Mouse (Mus musculus): ENCODE data around the gene Mipol1. TPM values are rescaled to one million over a fixed set of nuclear protein-coding genes. Genes with fewer than 3 reads are reported as not detected.
A peak's percentile ranks its signal among the peaks of the same experiment; 100 is the strongest.

The Mipol1 gene
- polyA plus RNA-seq (2015; fragmentation: Nextera tagmentation; extraction: Ambion mirVana): 5.4 and 7.1 TPM in 2 replicates

DNA sequence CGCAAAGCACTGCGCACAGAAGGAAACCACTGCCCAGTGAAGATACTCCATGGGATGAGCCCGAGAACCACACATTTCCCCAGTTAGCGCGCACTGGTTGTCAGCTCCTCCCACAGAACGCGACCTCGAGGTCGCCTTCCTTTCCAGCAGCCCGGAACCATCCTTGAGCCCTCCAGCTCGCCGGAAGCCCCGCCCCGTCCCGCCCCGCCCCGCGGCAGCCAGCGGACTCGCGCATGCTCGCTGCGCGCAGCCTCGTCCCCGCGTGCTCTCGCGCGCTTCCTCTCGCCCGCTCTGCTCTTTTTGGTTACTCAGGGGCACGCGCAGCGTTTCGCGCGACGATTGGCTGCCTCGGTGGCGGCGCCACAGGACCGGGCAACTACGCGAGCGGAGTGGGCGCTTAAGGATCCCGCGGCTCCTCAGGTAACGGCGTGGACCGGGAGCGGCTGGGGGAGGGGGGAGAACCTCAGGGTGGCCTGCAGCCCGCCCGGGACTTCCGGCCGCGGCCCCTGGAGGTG, at the start of gene Mipol1, which contains the start of gene Prps1l3:
TSS of gene Mipol1 (plus strand) at position 236 of the 515 bp plus-strand sequence.
TSS of gene Prps1l3 (plus strand) at position 221 of the 515 bp plus-strand sequence.
- H3K4me3 ChIP-seq (replicated peaks): peak within 1 kb of the TSS; percentile 82
- no peaks in the 10 kb centered on the region for H3K9me3 ChIP-seq
- WGBS: 1% methylated on average over 58 of the region's 58 CpGs
- H3K27me3 ChIP-seq: no peaks in the 10 kb centered on the region
- no peaks in the 10 kb centered on the region for H3K36me3 ChIP-seq
- ATAC-seq: peak; percentile 97
- peak within 1 kb of the TSS; percentile 83 for H3K9ac ChIP-seq (replicated peaks)
- peak within 1 kb of the TSS; percentile 86 for H3K27ac ChIP-seq
- H3K4me2 ChIP-seq (replicated peaks): peak within 1 kb of the TSS; percentile 71
- H3K4me1 ChIP-seq (replicated peaks): peaks cover 9% of the 10 kb centered on the region; the same call in 1 of the 2 replicates

DNA sequence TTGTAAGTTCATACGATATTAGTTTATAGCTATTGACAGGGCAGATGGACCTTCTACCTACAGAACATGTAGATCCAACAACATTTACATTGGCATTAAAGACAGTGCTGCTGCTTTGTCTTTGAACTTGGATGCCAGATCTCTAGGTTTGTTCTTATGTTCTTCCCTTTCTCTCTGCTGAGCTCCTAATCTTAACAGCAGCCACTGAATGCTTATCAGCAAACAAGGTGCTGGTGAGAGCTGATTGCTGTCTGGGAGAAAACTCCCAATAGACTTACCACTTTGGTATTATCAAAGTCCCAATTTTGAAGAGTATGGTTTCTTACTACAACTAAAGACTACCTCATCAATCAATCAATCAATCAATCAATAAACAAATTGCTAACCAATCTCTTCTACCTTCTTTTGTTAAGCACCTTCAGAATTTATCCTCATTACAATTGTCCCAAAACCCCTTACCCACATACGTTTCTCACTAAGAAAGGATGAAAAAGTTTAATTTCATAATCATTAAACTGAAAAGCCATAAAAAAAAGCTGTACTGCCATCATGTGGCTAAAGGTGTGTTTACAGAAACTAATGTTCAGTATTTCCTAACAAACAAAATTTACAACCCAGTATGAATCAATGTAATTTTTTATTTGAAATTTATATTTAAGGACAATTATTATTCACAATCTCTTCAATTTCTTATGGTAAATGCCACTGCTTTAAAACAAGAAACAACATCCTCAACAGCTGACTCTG, 45.7 kb upstream of the Mipol1 start:
- ATAC-seq: no peak
- H3K9ac ChIP-seq (replicated peaks): no peak overlapping the region
- 66% methylated on average over 2 of the region's 2 CpGs for WGBS
- no peak overlapping the region for H3K4me2 ChIP-seq (replicated peaks)
- no peaks in the 10 kb centered on the region for H3K9me3 ChIP-seq
- H3K27ac ChIP-seq: no peak overlapping the region
- H3K4me3 ChIP-seq (replicated peaks): no peak overlapping the region
- peaks cover 6% of the 10 kb centered on the region for H3K4me1 ChIP-seq (replicated peaks)
- H3K27me3 ChIP-seq: peaks cover 10% of the 10 kb centered on the region; the same call in 1 of the 2 replicates
- H3K36me3 ChIP-seq: no peaks in the 10 kb centered on the region

DNA sequence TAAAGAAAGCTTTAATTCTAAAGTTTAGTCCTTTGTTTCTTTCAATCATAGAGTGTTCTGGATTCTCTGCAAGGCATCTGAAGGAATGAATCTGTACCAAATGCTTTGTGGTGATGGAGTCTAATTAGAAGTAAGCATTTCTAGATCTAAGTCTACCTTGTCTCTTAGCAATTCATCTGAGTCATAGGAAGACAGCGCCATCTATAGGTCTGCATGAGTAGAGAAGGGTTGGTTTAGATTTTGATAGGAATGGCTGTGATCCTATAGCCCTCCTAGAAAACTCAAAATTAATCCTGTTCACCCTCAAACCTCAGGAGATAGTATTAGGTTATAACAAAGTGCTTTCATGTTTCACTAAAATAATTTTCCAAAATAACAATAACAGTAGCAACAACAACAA, 44.8 kb upstream of the Mipol1 start:
- Histone ChIP-seq H3K9ac (replicated peaks) (no peak overlapping the region), H3K27ac (no peak overlapping the region), H3K36me3 (no peaks in the 10 kb centered on the region), H3K4me2 (replicated peaks) (no peak overlapping the region), H3K27me3 (peaks cover 10% of the 10 kb centered on the region; the same call in 1 of the 2 replicates), H3K9me3 (no peaks in the 10 kb centered on the region), H3K4me1 (replicated peaks) (no peaks in the 10 kb centered on the region), H3K4me3 (replicated peaks) (no peak overlapping the region)
- ATAC-seq: no peak
- 0% methylated on average over 1 of the region's 1 CpGs for whole genome bisulfite sequencing

DNA sequence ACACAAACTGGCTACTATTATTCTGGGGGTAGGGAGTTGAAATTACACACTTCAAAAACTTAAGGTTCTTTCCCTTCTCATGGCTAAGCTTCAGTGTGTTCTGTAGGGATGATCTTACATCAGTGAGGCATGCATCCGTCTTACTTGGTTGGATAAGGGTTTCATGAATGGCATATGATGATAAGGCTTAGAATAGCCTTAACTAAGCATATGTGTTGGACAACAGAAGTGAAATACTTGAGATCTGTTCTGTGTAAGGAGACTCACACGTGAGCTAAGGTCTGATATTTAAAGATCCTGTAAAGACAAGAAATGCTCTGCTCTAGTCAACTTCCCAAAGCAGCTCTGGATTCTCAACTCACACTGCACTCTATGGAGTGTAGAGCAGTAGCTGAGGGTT, 44.1 kb upstream of the Mipol1 start:
- no peaks in the 10 kb centered on the region for H3K9me3 ChIP-seq
- no peak overlapping the region for H3K27ac ChIP-seq
- no peak overlapping the region for H3K9ac ChIP-seq (replicated peaks)
- ATAC-seq: no peak
- WGBS: 72% methylated on average over 2 of the region's 2 CpGs
- H3K4me3 ChIP-seq (replicated peaks): no peak overlapping the region
- H3K36me3 ChIP-seq: no peaks in the 10 kb centered on the region
- no peaks in the 10 kb centered on the region for H3K4me1 ChIP-seq (replicated peaks)
- H3K4me2 ChIP-seq (replicated peaks): no peak overlapping the region
- H3K27me3 ChIP-seq: peaks cover 10% of the 10 kb centered on the region; the same call in 1 of the 2 replicates

DNA sequence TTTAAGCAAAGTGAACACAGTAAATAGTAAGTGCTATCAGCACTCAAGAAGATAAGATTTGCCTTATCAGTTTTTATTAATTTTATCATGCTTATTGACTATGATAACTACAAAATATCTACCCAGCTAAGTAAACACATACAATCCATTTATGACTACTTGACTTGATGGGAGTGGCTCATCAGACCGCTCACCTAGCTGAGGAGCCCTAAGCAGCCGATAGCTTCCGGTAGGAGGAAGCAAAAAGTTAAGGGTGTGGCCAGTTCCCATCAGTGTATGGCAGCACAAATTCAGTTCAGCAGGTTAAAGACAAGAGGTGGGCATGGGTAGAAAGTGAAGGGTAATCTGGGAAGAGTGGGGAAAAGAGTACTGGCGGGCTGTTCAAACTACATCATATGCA, 43.2 kb upstream of the Mipol1 start:
- Histone ChIP-seq H3K9ac (replicated peaks) (no peak overlapping the region), H3K4me3 (replicated peaks) (no peak overlapping the region), H3K27ac (no peak overlapping the region), H3K9me3 (no peaks in the 10 kb centered on the region), H3K27me3 (peaks cover 10% of the 10 kb centered on the region; the same call in 1 of the 2 replicates), H3K4me2 (replicated peaks) (no peak overlapping the region), H3K36me3 (no peaks in the 10 kb centered on the region), H3K4me1 (replicated peaks) (no peaks in the 10 kb centered on the region)
- no peak for ATAC-seq
- 89% methylated on average over 4 of the region's 4 CpGs for WGBS

DNA sequence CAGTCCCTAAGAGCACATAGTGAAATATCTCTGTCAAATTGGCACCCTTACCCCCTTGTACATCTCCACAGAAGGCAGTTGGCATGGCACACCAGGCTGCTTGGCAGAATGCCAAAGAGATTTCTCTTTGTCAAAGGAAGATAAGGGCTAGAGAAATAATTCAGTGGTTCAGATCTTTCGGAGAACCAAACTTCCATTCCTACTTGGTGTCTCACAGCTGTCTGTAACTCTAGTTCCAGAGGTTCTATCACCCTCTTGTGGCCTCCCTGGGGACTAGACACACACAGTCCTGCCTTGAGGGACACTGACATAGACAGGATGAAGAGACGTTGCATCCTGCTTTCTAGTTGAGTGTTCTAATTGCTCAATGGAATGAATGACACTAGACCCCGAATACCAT, 35.6 kb upstream of the Mipol1 start:
- no peak overlapping the region for H3K4me3 ChIP-seq (replicated peaks)
- no peaks in the 10 kb centered on the region for H3K9me3 ChIP-seq
- no peak overlapping the region for H3K9ac ChIP-seq (replicated peaks)
- no peak overlapping the region for H3K27ac ChIP-seq
- H3K36me3 ChIP-seq: no peaks in the 10 kb centered on the region
- 32% methylated on average over 3 of the region's 3 CpGs for WGBS
- peaks cover 12% of the 10 kb centered on the region for H3K4me1 ChIP-seq (replicated peaks)
- ATAC-seq: no peak
- H3K27me3 ChIP-seq: peaks cover 31% of the 10 kb centered on the region
- no peak overlapping the region for H3K4me2 ChIP-seq (replicated peaks)

DNA sequence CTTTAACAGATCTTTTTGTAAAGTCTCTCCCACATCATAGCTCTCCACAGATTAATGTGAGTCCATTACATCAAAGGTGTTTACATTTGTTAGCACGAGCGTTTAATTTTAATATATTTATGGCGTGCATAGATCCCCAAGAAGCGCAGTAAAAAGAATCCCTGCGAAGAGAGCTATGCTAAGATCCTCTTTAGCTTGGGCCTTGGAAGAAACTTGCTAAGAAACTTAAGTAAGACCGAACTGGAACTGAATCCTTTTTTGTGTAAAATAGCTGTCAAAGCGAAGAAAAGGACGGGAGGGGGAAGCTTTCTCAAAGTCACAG, 34.0 kb upstream of the Mipol1 start:
- peaks cover 31% of the 10 kb centered on the region for H3K27me3 ChIP-seq
- H3K9me3 ChIP-seq: no peaks in the 10 kb centered on the region
- peak overlapping the region; percentile 50 for H3K4me3 ChIP-seq (replicated peaks)
- H3K4me2 ChIP-seq (replicated peaks): peak overlapping the region; percentile 84
- no peak for ATAC-seq
- peaks cover 12% of the 10 kb centered on the region for H3K4me1 ChIP-seq (replicated peaks)
- peak overlapping the region; percentile 59 for H3K9ac ChIP-seq (replicated peaks)
- 3% methylated on average over 8 of the region's 8 CpGs for WGBS
- no peaks in the 10 kb centered on the region for H3K36me3 ChIP-seq
- no peak overlapping the region for H3K27ac ChIP-seq

DNA sequence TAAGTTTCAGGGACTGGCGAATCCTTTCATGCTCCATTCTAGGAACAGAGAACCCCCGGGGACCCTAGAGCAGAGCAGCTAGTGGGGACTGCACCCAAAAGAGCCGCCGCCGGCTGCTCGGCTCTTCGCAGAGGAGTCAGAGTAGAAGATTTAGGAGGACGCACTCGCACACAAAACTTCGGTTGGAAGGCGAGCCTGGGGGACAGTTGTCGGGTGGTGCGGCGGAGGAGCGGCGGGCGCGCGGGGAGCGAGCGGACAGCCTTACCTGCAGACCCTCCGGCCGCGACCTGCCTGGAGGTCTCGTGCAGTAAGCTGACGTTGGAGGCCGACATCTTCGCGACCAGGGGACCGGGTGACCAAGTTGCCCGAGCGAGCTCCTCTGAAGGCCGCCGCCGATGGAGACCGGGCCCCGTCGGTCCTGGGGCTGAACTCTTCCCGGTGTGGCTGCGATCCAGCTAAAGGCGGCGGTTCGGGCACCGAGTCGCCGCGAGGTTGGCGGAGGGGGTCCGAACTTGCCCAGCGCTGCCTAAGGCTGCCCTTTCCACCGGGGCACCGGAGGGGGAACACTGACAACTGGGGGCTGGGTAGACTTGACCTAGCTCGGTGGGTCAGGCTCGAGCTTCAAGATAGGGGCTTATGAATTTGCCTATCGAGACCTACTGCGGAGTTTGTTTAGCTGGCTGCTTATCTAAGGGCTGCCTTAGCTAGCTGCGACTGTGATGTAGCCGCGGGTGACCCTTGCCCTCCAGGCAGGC, 33.4 kb upstream of the Mipol1 start:
- H3K9ac ChIP-seq (replicated peaks): peak overlapping the region; percentile 59
- H3K4me1 ChIP-seq (replicated peaks): peaks cover 12% of the 10 kb centered on the region
- WGBS: under 1% methylated on average over 58 of the region's 59 CpGs
- H3K27ac ChIP-seq: no peak overlapping the region
- H3K36me3 ChIP-seq: no peaks in the 10 kb centered on the region
- H3K4me2 ChIP-seq (replicated peaks): peak overlapping the region; percentile 84
- ATAC-seq: peak; percentile 72
- peaks cover 31% of the 10 kb centered on the region for H3K27me3 ChIP-seq
- peak overlapping the region; percentile 50 for H3K4me3 ChIP-seq (replicated peaks)
- H3K9me3 ChIP-seq: no peaks in the 10 kb centered on the region

DNA sequence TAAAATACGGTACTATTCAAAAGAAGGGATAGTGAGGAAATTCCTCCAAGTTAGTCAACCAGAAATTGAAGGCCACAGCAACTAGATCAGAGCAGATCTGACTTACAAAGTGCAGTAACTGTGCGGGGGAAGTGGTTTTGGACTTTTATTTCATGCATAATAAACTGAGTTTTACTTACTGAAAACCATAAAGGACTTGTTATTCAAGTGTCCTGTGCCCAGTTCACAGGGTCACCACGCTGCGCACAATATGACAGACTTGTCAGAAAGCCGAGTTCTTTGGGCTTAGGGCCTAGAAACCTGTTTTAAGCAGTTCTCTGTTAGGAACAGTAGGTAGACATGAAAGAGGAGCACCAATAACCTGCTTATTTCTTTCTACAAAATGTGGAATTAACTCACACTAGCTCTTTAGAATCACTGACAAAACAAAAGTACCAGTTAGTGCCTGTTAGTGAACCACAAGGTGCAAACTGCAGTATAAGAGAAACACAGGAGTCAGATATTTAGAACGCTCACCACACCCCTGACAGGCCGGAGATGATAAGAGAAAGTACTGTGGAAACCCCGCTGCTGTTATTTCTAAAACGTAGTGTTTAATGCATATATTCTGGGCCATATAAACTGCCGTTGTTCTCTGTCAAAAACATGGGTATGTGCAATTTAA, 32.7 kb upstream of the Mipol1 start, which contains the start of gene Slc25a21:
TSS of gene Slc25a21 (minus strand) at position 110 of the 664 bp plus-strand sequence.
- H3K4me2 ChIP-seq (replicated peaks): peak within 1 kb of the TSS; percentile 84
- ATAC-seq: no peak
- WGBS: 45% methylated on average over 10 of the region's 10 CpGs
- peaks cover 12% of the 10 kb centered on the region for H3K4me1 ChIP-seq (replicated peaks)
- H3K4me3 ChIP-seq (replicated peaks): peak within 1 kb of the TSS; percentile 50
- peak within 1 kb of the TSS; percentile 59 for H3K9ac ChIP-seq (replicated peaks)
- no peaks in the 10 kb centered on the region for H3K36me3 ChIP-seq
- no peaks in the 10 kb centered on the region for H3K9me3 ChIP-seq
- peaks cover 29% of the 10 kb centered on the region for H3K27me3 ChIP-seq
- no peak within 1 kb of the TSS for H3K27ac ChIP-seq

DNA sequence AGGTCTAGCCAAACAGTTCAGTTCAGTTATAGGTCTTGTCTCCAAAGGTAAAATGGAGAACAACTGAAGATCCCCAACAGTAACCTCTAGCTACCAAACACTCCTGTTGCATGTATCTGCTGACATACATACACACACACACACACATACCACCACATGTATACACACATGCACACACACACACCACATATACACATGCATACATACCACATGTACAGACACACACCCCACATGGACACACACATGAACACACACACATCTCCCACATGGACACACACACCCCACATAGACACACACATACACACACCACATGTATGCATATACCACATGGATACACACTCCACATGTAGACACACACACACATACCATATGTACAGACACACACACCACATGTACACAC, 32.0 kb upstream of the Mipol1 start:
- Histone ChIP-seq H3K4me1 (replicated peaks) (peaks cover 12% of the 10 kb centered on the region), H3K4me2 (replicated peaks) (no peak overlapping the region), H3K4me3 (replicated peaks) (no peak overlapping the region), H3K36me3 (no peaks in the 10 kb centered on the region), H3K27ac (no peak overlapping the region), H3K9ac (replicated peaks) (no peak overlapping the region), H3K27me3 (peaks cover 28% of the 10 kb centered on the region), H3K9me3 (no peaks in the 10 kb centered on the region)
- ATAC-seq: peak; percentile 48; the same call in 1 of the 2 replicates

DNA sequence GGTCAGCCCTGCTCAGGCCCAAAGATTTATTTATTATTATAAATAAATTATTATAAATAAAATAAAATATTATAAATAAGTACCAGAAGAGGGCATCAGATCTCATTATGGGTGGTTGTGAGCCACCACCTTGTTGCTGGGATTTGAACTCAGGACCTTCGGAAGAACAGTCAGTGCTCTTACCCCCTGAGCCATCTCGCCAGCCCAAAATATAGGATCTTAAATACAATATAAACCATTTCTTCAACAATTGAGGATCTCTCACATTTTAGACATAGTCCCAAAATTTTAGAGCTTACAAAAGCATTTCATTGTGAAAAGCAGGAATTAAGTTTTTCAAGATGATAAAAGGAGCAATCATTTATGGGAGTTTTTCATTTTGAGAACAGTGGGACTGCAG, 30.8 kb upstream of the Mipol1 start:
- Histone ChIP-seq H3K36me3 (no peaks in the 10 kb centered on the region), H3K9me3 (no peaks in the 10 kb centered on the region), H3K4me1 (replicated peaks) (peaks cover 12% of the 10 kb centered on the region), H3K4me3 (replicated peaks) (no peak overlapping the region), H3K27ac (no peak overlapping the region), H3K9ac (replicated peaks) (no peak overlapping the region), H3K4me2 (replicated peaks) (no peak overlapping the region), H3K27me3 (peaks cover 27% of the 10 kb centered on the region)
- WGBS: 97% methylated on average over 2 of the region's 2 CpGs
- ATAC-seq: no peak

DNA sequence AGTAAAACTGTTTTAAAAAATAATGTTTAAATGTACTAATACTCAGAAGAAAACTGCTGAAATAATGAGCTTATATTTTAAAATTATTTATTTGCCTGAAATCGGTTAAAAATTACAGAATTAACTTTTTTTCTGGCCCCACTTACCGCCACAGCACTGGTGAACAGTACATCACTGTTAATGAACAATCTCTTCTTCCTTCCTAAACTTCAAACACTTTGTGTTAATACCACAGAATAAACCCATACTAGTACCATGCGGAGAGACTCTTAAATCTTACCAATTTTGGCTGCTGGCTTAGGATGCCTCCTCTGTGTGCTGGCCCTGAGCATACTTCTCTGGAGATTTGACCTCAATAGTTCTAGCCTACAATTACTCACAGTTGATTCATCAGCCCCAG, 28.3 kb upstream of the Mipol1 start:
- no peaks in the 10 kb centered on the region for H3K9me3 ChIP-seq
- WGBS: 98% methylated on average over 3 of the region's 3 CpGs
- peaks cover 3% of the 10 kb centered on the region for H3K4me1 ChIP-seq (replicated peaks)
- no peak overlapping the region for H3K4me2 ChIP-seq (replicated peaks)
- H3K27me3 ChIP-seq: peaks cover 15% of the 10 kb centered on the region
- no peak overlapping the region for H3K4me3 ChIP-seq (replicated peaks)
- H3K9ac ChIP-seq (replicated peaks): no peak overlapping the region
- H3K36me3 ChIP-seq: no peaks in the 10 kb centered on the region
- ATAC-seq: no peak
- no peak overlapping the region for H3K27ac ChIP-seq

Measured in midbrain, embryonic 13.5 days (tissue).